Mouse (Mus musculus) kidney, adult 2 months (tissue): ENCODE data around the gene P2ry14. TPM values are rescaled to one million over a fixed set of nuclear protein-coding genes. Genes with fewer than 3 reads are reported as not detected.

ENCODE experiments used
- DNase-seq: peaks from one replicate; pipeline ENCODE4 v3.0.0; 2021
- H3K27ac ChIP-seq: fragments of 200-500 bp; 2 replicates; pipeline ENCODE4 v1.5.1; 2012; ENCODE audit warnings: low read depth, low read length, control low read depth, inconsistent platforms; ENCODE audit not compliant: insufficient read depth
- H3K27me3 ChIP-seq: fragments of 200-500 bp; replicated peaks from 2 replicates; pipeline ENCODE4 v1.6.1; 2012; ENCODE audit warnings: mild to moderate bottlenecking, moderate library complexity, low read length, inconsistent platforms; ENCODE audit not compliant: control insufficient read depth, insufficient read depth
- H3K36me3 ChIP-seq: fragments of 200-500 bp; 2 replicates; pipeline ENCODE4 v1.6.1; 2012; ENCODE audit warnings: mild to moderate bottlenecking, moderate library complexity, low read length, inconsistent platforms; ENCODE audit not compliant: control insufficient read depth, insufficient read depth
- H3K4me1 ChIP-seq: fragments of 200-500 bp; 2 replicates; pipeline ENCODE4 v1.6.1; 2011; ENCODE audit warnings: low read length; ENCODE audit not compliant: control insufficient read depth, insufficient read depth
- H3K4me3 ChIP-seq: fragments of 200-500 bp; 2 replicates; pipeline ENCODE4 v1.5.1; 2011; ENCODE audit warnings: mild to moderate bottlenecking, low read depth, low read length, control low read depth; ENCODE audit not compliant: insufficient read depth
- CTCF ChIP-seq: fragments of 200-500 bp; conservative IDR thresholded peaks from 2 replicates; pipeline ENCODE4 v1.5.1; 2011; ENCODE audit warnings: low read depth, mild to moderate bottlenecking, control low read depth, low read length, moderate library complexity, mixed read lengths; ENCODE audit not compliant: insufficient read depth, insufficient read length
- POLR2A ChIP-seq: fragments of 200-500 bp; IDR thresholded peaks from one replicate; pipeline ENCODE4 v1.6.1; 2011; ENCODE audit warnings: low read depth, low read length, control low read depth
- WGBS: fragments of 180-500 bp; shearing (Covaris S2); methylation state at CpG from one replicate; pipeline ENCODE4 v1.1.7; 2018; 5-methylcytosine and 5-hydroxymethylcytosine counted together
- polyA plus RNA-seq: library from polyadenylated mRNA; depleted of rRNA; stranded (reverse); fragments of >200 nt; gene quantifications from 2 replicates; pipeline ENCODE4 v1.2.3, GENCODE M21; 2012

The P2ry14 gene
- polyA plus RNA-seq, 1 experiment, result 3.8 TPM

DNA sequence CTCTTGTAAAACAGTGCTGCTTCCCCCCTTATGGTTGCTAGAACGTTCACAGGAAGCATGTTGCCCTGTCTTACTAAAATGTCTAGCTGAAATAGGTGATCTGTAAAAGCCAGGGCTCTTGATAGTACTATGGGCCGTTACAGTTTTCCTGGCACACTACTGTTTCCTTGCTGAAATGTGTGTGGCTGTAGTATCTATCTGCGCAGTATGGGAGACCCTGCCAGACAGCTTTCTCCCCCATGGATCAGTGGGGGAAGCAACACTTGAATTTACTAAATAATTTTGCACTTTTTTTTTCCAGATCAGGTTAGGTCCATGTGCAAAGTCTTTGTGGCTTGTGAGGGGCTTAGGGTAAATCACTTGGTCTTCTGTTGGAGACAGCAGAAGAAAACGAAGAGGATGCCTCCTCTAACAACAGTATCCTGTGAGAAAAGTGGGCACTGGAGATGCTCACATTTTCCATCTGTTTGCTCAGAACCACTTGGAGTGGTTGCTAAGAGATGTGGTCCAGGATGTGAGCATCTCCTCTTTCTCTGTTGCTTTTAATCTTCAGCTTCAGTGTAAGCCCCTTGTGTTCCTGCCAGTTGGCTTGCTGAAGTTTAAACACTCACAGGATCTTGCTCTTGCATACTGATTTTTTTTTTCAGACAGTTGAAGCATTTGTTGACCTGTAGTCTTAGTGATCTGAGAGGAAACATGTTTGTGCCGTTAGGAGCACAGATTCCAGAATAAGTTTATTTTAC lies 17.3 kb downstream of the P2ry14 start:
- Histone ChIP-seq H3K4me3 (no peak overlapping the region), H3K4me1 (no peaks in the 10 kb centered on the region), H3K36me3 (no peaks in the 10 kb centered on the region), H3K27me3 (no peaks in the 10 kb centered on the region), H3K27ac (no peak overlapping the region)
- TF ChIP-seq CTCF, result no peak
- TF ChIP-seq POLR2A, result no peak
- WGBS, result 75% methylated on average over 5 of the region's 5 CpGs
- no peak for DNase-seq

DNA sequence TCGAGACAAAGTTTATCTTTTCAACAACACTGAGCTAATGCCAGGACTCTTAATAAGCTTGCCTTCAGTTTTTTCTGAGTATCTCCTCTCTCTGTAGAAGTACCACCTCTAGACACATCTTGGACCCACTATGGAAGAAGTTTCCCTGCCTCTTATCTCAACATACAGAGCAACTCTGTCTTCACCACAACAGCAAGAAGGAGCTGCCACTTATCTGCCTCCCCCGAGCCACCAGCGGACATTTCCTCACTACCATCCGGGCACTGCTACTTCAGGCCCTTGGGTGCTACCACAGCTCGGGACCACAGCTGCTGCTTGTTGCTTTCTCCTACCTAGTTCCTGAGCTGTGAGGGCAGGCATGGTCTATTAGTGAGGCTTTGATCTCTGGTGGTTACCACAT lies 20.2 kb downstream of the P2ry14 start:
- H3K27me3 ChIP-seq, result no peaks in the 10 kb centered on the region
- TF ChIP-seq POLR2A, result no peak
- no peaks in the 10 kb centered on the region for H3K36me3 ChIP-seq
- no peak for DNase-seq
- H3K27ac ChIP-seq, result no peak overlapping the region
- H3K4me1 ChIP-seq, result no peaks in the 10 kb centered on the region
- WGBS, result 80% methylated on average over 5 of the region's 5 CpGs
- no peak overlapping the region for H3K4me3 ChIP-seq

DNA sequence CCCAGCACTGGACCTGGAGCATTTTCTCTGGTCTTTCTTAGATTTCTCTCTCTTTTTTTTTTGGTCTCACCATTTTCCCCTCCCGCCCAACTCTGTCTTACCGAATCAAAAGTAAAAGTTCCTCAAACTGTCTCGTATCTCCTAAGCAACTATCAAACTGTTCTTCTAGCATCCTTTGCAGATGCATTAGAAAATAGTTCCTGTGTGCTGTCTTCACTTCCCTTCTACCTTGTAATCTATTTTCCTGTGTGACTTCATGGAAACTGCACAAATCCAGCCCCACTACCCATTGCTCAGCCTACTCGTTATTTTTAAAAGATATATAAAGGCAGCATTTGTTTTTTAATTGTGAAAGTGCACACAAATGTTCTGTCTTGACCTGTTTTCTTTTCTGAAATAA lies 21.5 kb downstream of the P2ry14 start:
- H3K4me1 ChIP-seq, result no peaks in the 10 kb centered on the region
- WGBS, result 76% methylated on average over 4 of the region's 4 CpGs

DNA sequence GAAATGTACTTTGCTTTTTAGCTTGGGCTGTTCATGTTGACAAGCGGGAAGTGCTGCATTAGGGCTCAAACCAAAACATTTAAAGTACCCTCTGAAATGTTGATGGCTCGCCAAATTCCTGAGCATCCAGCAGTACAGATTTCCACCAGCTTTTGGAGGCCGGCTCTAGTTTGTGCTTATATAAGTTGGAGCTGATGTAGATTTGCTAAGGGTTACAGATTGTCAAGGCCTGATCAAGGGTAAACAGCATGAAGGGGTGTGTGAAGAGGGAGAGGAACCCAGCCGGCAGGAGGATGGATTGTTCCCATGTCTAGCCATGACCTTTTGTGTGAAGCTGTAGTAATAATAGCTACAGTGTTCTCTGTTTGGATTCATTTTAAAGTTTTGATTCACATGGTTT lies 22.3 kb downstream of the P2ry14 start:
- H3K27me3 ChIP-seq, result no peaks in the 10 kb centered on the region
- H3K4me1 ChIP-seq, result no peaks in the 10 kb centered on the region
- H3K4me3 ChIP-seq, result no peak overlapping the region
- no peaks in the 10 kb centered on the region for H3K36me3 ChIP-seq
- no peak for DNase-seq
- WGBS, result 58% methylated on average over 4 of the region's 4 CpGs
- H3K27ac ChIP-seq, result no peak overlapping the region
- no peak for TF ChIP-seq CTCF
- no peak for TF ChIP-seq POLR2A

More for the DNA sequence above, 21.5 kb downstream of the P2ry14 start:
- Histone ChIP-seq H3K36me3 (no peaks in the 10 kb centered on the region), H3K27me3 (no peaks in the 10 kb centered on the region), H3K27ac (no peak overlapping the region), H3K4me3 (no peak overlapping the region)
- no peak for DNase-seq
- TF ChIP-seq CTCF (no peak), POLR2A (no peak)

DNA sequence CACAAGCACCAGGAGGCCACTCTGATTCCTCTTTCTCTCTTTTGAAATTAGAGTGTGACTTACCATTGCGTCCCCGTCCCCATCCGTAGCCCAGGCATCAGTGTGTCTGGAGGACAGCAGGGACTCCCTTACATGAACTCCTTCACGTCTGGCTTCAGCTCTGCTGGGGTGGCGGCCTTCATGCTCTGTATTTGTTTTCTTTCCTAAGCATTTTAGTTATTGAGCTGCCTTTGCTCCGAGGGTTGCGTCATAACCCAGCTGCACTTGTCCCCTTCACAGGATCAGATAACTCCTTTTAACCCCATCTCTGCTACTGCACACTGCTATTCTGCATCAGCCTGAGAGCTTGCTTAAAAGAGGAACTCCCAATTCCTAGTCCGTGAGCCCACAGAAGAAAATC lies 23.0 kb downstream of the P2ry14 start:
- H3K36me3 ChIP-seq, result no peaks in the 10 kb centered on the region
- peak overlapping the region; percentile 16 for H3K4me3 ChIP-seq
- H3K27me3 ChIP-seq, result no peaks in the 10 kb centered on the region
- TF ChIP-seq POLR2A (no peak), CTCF (no peak)
- no peak overlapping the region for H3K27ac ChIP-seq
- 44% methylated on average over 8 of the region's 8 CpGs for WGBS
- no peaks in the 10 kb centered on the region for H3K4me1 ChIP-seq
- DNase-seq, result peak; percentile 22

DNA sequence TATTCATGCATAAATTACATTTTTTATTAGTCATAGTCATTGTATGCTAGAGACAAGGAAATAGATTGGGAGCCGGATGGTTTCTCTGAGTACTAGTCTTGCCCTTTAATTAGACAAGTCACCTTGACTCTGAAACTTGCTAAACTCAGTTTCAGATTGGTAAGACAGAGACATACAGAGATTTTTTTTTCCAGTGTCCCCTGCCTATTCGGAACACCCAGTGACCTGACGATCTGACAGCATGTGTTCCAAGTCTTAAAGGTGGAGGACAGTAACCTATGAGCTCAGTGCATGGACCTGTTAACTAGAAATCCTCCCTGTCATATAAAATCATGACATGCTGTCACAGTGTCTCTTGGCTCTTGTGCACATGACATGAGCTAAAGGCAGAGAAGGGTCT lies 23.9 kb downstream of the P2ry14 start:
- H3K27ac ChIP-seq, result no peak overlapping the region

DNA sequence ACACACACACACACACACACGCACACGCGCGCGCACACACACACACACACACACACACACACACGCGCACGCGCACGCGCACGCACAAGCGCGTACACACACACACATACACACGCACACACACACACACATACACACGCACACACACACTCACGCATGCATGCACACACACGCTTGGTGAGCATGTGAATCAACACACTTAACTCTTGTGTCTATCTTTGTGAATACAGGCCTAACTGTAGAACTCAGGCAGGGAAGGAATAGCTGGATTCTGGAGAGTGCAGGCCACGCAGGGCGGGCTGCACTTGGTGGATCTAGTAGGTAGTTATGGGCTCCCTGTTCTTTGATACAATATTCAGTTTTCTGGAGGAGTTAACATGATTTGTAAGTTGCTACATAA lies 24.7 kb downstream of the P2ry14 start:
- Histone ChIP-seq H3K27ac (no peak overlapping the region), H3K4me1 (no peaks in the 10 kb centered on the region), H3K36me3 (no peaks in the 10 kb centered on the region), H3K4me3 (no peak overlapping the region), H3K27me3 (no peaks in the 10 kb centered on the region)
- TF ChIP-seq CTCF (no peak), POLR2A (no peak)
- DNase-seq, result no peak
- WGBS, result 86% methylated on average over 20 of the region's 20 CpGs

More for the DNA sequence above, 23.9 kb downstream of the P2ry14 start:
- H3K27me3 ChIP-seq, result no peaks in the 10 kb centered on the region
- no peaks in the 10 kb centered on the region for H3K4me1 ChIP-seq
- no peaks in the 10 kb centered on the region for H3K36me3 ChIP-seq
- no peak for DNase-seq
- TF ChIP-seq POLR2A (no peak), CTCF (no peak)
- no peak overlapping the region for H3K4me3 ChIP-seq
- WGBS, result 75% methylated on average over 3 of the region's 3 CpGs
